Mouse (Mus musculus) forebrain, embryonic 14.5 days (tissue): ENCODE results near the gene Syngr3. TPM values are rescaled to one million over a fixed set of nuclear protein-coding genes. Genes with fewer than 3 reads are reported as not detected.

ENCODE experiments used
- ATAC-seq: fragments of 200-750 bp; cut with Nextera tagmentation; 2 replicates; pipeline ENCODE4 v1.8.0; 2017; ENCODE audit warnings: mild to moderate bottlenecking, moderate library complexity
- DNase-seq: peaks from one replicate; pipeline ENCODE4 v3.0.0-alpha.2; 2015; ENCODE audit warnings: low spot score
- H3K27ac ChIP-seq: fragments of 300-500 bp; sonication (generic); 2 replicates; pipeline ENCODE4 v1.5.1; 2014; ENCODE audit warnings: low read depth, mild to moderate bottlenecking, control low read depth, low read length, moderate library complexity
- H3K27me3 ChIP-seq: fragments of 300-500 bp; sonication (generic); replicated peaks from 2 replicates; pipeline ENCODE4 v1.6.1; 2014; ENCODE audit warnings: low read length, control low read depth, mixed read lengths; ENCODE audit not compliant: control insufficient read depth, insufficient read depth
- H3K36me3 ChIP-seq: fragments of 300-500 bp; sonication (generic); 2 replicates; pipeline ENCODE4 v1.6.1; 2014; ENCODE audit warnings: low read length, control low read depth; ENCODE audit not compliant: control insufficient read depth, insufficient read depth
- H3K4me1 ChIP-seq: fragments of 300-500 bp; sonication (generic); 2 replicates; pipeline ENCODE4 v1.6.1; 2014; ENCODE audit warnings: antibody characterized with exemption, low read length, control low read depth; ENCODE audit not compliant: control insufficient read depth, insufficient read depth
- H3K4me2 ChIP-seq: fragments of 300-500 bp; sonication (generic); 2 replicates; pipeline ENCODE4 v1.6.1; 2014; ENCODE audit warnings: mild to moderate bottlenecking, control low read depth, low read length
- H3K4me3 ChIP-seq: fragments of 300-500 bp; sonication (generic); 2 replicates; pipeline ENCODE4 v1.5.1; 2014; ENCODE audit warnings: low read depth, low read length, control low read depth
- H3K9ac ChIP-seq: fragments of 300-500 bp; sonication (generic); 2 replicates; pipeline ENCODE4 v1.6.1; 2014; ENCODE audit warnings: mild to moderate bottlenecking, low read length, control low read depth, moderate library complexity
- H3K9me3 ChIP-seq: fragments of 300-500 bp; sonication (generic); replicated peaks from 2 replicates; pipeline ENCODE4 v1.6.1; 2016; ENCODE audit warnings: low read length, control low read depth, mixed read lengths; ENCODE audit not compliant: control insufficient read depth
- WGBS: fragments of 180-500 bp; shearing (Covaris S2); extraction: QIAGEN DNeasy Blood & Tissue Kit; methylation state at CpG from one replicate; pipeline ENCODE4 v1.1.7; 2014; 5-methylcytosine and 5-hydroxymethylcytosine counted together
- polyA plus RNA-seq: library from polyadenylated mRNA; unstranded; fragments of >200 nt; fragmentation: Nextera tagmentation; extraction: Ambion mirVana; gene quantifications from 2 replicates; pipeline ENCODE4 v1.2.1, GENCODE M21; 2014

Gene Syngr3
- polyA plus RNA-seq = 105 and 136 TPM in 2 replicates

DNA sequence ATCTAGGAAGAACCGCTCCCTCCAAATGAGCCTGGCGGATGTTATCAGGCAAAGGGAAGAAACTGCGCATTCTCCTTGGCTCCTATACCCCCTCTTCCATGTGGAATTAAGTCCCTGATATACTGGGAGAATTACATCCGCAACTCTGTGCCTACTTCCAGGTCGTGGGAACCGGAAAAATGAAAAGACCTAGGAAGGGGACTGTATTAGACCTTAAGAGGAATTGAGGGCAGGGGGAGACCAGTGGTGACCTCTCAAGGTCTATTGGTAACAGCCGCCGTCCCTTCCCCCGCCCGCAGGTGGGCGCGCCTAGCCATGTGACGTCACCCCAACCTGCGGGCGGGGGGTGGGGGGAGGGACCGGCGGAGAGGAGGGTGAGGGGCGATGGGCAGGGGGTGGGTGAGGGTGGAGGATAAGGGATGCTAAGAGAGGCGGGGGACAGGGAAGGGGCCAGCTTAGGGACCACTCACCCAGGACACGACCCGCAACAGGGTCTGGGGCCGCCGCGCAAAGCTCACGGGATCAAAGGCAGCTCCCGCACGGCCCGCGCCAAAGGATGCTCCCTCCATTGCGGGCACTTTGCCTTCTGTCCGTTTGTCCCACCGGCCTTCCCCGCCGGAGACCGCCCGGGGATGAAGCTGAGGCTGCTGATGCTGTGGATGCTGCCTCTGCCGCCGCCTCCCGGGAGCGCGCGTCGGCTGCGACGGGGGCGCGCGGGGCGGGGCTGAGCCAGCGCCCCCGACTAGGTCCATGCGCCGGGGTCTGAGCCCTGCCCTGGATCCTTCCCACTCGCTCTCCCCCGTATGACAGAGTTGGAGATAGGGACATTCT is at the start of gene Syngr3:
TSS of gene Syngr3 (minus strand) at position 705 of the 831 bp plus-strand sequence.
- ATAC-seq (peak; percentile 68), DNase-seq (peak; percentile 51)
- peaks cover 19% of the 10 kb centered on the region for H3K27me3 ChIP-seq
- no peaks in the 10 kb centered on the region for H3K9me3 ChIP-seq
- peak within 1 kb of the TSS; percentile 77 for H3K4me3 ChIP-seq
- under 1% methylated on average over 35 of the region's 55 CpGs for WGBS
- H3K9ac ChIP-seq = peak within 1 kb of the TSS; percentile 94
- peak within 1 kb of the TSS; percentile 76 for H3K4me2 ChIP-seq
- peaks cover 7% of the 10 kb centered on the region; the same call in 1 of the 2 replicates for H3K36me3 ChIP-seq
- peaks cover 3% of the 10 kb centered on the region for H3K4me1 ChIP-seq
- H3K27ac ChIP-seq = peak within 1 kb of the TSS; percentile 77

DNA sequence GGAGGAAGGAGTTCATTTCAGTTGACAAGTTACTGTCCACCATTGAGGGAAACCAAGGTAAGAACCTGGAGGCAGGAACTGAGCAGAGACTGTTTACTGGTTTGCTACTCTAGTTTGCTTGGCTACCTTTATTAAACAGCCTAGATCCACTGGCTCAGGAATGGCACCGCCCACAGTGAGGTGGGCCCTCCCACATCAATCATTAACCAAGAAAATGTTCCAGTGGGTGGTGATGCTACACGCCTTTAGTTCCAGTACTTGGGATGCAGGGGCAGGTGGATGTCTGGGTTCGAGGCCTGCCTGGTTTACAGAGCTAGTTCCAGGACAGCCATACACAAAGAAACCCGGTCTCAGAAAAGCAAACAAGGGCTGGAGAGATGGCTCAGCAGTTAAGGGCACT is 48.5 kb upstream of the Syngr3 start:
- H3K4me3 ChIP-seq = no peak overlapping the region
- 84% methylated on average over 4 of the region's 4 CpGs for WGBS
- ATAC-seq = no peak
- no peak for DNase-seq
- H3K4me2 ChIP-seq = no peak overlapping the region
- H3K9me3 ChIP-seq = no peaks in the 10 kb centered on the region
- H3K4me1 ChIP-seq = peaks cover 8% of the 10 kb centered on the region
- H3K27ac ChIP-seq = no peak overlapping the region
- peaks cover 3% of the 10 kb centered on the region; the same call in 1 of the 2 replicates for H3K36me3 ChIP-seq
- no peak overlapping the region for H3K9ac ChIP-seq
- H3K27me3 ChIP-seq = no peaks in the 10 kb centered on the region

DNA sequence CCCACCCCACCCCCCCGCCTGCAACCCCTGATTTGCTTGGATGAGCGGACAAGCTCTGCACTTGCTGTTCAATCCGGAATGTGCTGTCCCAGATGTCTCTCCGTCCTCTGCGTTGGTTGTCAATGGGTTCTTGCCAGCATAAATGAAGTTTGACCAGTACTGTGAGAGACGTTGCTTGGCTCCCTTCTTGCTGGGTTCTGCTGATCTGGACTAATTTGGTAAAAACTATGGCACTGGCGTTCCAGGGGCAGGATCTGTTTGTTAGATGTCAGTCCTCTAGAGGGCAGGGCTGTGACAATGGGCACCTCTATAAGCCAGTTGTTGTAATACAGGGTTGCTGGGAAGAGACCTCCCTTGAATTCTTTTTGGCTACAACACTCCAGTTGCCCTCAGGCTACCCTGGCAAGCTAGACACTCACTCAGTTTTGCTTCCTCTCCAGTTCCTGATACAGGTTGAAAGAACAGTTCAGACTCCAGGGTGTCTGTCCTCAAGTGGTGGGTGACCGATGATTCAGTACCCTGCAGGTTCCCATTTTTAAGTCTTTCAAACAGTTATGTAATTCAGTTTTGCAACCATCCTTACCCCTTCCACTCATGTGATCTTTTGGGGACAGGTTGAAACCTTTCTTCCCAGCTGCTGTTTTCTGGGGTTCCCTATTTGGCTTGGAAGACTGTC is 47.5 kb upstream of the Syngr3 start:
- DNase-seq = no peak
- Histone ChIP-seq H3K27me3 (no peaks in the 10 kb centered on the region), H3K9ac (peak overlapping the region; percentile 65), H3K4me3 (peak overlapping the region; percentile 53), H3K36me3 (peaks cover 3% of the 10 kb centered on the region; the same call in 1 of the 2 replicates), H3K9me3 (no peaks in the 10 kb centered on the region), H3K4me1 (peaks cover 8% of the 10 kb centered on the region), H3K4me2 (peak overlapping the region; percentile 89), H3K27ac (no peak overlapping the region)
- WGBS = 31% methylated on average over 8 of the region's 8 CpGs
- no peak for ATAC-seq

DNA sequence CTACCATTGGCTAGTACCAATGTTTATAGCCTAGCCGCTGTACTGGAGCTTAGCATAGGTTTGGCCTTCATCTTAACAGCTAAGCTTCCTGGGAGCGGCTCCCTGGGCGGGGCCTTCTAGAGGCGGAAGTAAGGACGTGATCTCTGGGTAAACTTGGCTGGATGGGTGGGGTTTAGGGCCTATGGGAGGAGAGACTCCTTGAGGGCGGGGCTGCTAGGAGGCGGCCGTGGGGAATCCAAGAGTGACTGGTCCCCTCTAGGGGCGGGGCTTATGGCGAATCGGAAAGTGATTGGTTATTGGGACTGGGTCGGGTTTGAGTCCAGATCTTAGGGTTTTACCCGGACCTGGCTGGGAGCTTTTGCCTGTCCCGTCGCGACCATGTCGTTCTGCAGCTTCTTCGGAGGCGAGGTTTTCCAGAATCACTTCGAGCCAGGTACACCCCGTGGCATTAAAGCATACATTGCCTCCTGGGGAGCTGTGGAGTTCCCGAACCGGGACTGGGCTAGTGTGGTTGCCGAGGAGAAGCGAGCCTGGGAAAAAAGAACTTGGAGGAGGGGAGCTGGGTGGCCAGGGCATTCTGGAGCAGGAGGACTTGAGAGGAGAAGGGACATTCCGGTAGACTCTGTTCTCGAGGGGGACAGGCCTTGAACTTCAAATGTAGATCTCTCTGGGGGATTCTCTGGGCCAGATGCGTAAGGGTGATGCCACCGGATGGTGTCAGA is 46.7 kb upstream of the Syngr3 start, which contains the start of gene Msrb1:
TSS of gene Msrb1 (plus strand) at position 313 of the 722 bp plus-strand sequence.
- Histone ChIP-seq H3K27me3 (no peaks in the 10 kb centered on the region), H3K4me1 (peaks cover 8% of the 10 kb centered on the region), H3K4me2 (peak within 1 kb of the TSS; percentile 89), H3K4me3 (peak within 1 kb of the TSS; percentile 53), H3K9me3 (no peaks in the 10 kb centered on the region), H3K9ac (peak within 1 kb of the TSS; percentile 65), H3K36me3 (peaks cover 3% of the 10 kb centered on the region; the same call in 1 of the 2 replicates), H3K27ac (no peak within 1 kb of the TSS)
- ATAC-seq = peak; percentile 98
- DNase-seq = peak; percentile 99
- under 1% methylated on average over 29 of the region's 29 CpGs for WGBS

DNA sequence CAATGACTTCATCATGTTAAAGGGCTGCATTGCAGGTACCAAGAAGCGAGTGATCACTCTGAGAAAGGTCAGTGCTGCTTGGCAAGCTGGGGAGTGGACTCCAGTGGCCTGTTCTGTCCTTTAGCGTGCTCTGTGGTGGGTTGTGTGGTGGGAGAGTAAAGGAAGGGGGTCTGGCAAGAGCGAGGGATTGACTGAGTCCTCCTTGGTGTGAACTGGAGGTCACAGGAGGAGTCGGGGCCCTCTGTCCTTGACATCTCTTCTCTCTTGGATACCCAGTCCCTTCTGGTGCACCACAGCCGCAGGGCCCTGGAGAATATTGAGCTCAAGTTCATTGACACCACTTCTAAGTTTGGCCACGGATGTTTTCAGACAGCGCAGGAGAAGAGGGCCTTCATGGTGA is 45.7 kb upstream of the Syngr3 start:
- H3K27me3 ChIP-seq = no peaks in the 10 kb centered on the region
- H3K4me3 ChIP-seq = no peak overlapping the region
- no peak overlapping the region for H3K4me2 ChIP-seq
- H3K27ac ChIP-seq = no peak overlapping the region
- no peak for DNase-seq
- peaks cover 3% of the 10 kb centered on the region; the same call in 1 of the 2 replicates for H3K36me3 ChIP-seq
- peaks cover 8% of the 10 kb centered on the region for H3K4me1 ChIP-seq
- H3K9me3 ChIP-seq = no peaks in the 10 kb centered on the region
- no peak overlapping the region for H3K9ac ChIP-seq
- no peak for ATAC-seq
- WGBS = 84% methylated on average over 7 of the region's 7 CpGs

DNA sequence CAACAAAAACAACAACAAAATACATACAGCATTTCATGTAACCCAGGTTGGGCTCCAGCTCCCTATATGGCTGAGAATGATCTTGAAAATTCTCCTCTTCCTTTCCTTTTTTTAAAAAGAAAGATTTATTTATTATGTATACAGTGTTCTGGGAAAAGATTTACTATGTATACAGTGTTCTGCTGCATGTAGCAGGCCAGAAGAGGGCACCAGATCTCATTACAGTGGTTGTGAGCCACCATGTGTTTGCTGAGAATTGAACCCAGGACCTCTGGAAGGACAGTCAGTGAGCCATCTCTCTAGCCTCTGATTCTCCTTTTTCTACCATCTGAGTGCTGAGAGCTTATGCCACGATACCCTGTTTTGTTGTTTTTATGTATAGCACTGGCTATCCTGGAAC is 44.8 kb upstream of the Syngr3 start:
- 93% methylated on average over 1 of the region's 1 CpGs for WGBS
- Histone ChIP-seq H3K9me3 (no peaks in the 10 kb centered on the region), H3K4me3 (no peak overlapping the region), H3K9ac (no peak overlapping the region), H3K4me2 (no peak overlapping the region), H3K27me3 (no peaks in the 10 kb centered on the region), H3K36me3 (peaks cover 2% of the 10 kb centered on the region; the same call in 1 of the 2 replicates), H3K27ac (no peak overlapping the region), H3K4me1 (peaks cover 8% of the 10 kb centered on the region)
- ATAC-seq = no peak
- no peak for DNase-seq

DNA sequence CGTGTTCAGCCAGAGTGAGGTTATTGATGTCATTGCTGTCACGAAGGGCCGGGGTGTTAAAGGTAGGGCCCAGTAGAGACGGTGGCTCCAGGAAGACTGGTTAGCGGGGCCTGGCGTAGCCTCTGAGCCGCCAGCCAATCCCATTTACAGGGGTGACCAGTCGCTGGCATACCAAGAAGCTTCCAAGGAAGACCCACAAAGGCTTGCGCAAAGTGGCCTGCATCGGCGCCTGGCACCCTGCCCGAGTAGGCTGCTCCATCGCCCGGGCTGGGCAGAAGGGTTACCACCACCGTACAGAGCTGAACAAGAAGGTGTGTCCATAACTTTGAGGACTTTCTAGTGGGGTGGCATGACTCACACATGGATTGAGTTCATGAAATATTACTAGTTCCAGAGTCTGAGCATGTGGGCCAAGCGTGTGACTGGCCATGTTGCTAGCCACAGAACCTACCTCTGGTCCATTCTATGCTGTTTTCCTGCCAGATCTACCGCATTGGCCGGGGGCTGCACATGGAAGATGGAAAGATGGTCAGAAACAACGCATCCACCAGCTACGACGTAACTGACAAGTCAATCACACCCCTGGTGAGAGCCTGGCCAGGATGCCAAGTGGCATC is 43.8 kb upstream of the Syngr3 start:
- Histone ChIP-seq H3K27ac (no peak overlapping the region), H3K4me3 (no peak overlapping the region), H3K4me2 (no peak overlapping the region), H3K36me3 (no peaks in the 10 kb centered on the region), H3K9ac (no peak overlapping the region), H3K4me1 (peaks cover 8% of the 10 kb centered on the region), H3K9me3 (no peaks in the 10 kb centered on the region), H3K27me3 (no peaks in the 10 kb centered on the region)
- no peak for ATAC-seq
- 87% methylated on average over 21 of the region's 21 CpGs for WGBS
- no peak for DNase-seq

DNA sequence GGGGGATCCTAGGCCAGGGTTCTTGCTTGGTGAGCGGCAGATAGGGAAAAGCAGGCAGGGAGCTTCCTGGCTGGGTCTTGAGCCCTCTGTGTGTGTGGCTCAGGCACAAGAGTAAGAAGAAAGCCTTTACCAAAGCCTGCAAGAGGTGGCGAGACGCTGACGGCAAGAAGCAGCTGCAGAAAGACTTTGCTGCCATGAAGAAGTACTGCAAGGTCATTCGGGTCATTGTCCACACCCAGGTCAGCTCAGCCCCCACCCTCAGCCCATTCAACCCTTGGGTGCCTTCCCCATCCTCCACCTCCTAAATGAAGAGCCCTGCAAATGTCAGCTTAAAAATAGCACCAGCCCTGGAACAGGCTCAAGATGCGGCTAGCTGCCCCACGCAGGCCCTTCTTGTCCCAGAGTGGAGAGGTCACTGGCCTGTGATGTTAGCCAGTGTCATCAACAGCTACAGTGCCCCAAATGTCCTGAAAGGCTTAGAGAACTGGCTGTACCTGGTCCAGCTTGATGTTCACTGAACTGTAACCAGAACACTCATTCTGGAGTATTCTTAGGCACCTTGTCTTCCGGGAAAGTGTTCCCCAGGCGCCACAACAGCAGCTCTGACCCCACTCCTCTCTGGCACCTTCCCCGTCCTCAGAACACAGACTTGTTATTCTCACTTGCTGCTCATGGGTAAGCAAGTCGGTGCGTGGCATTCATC is 42.6 kb upstream of the Syngr3 start:
- no peaks in the 10 kb centered on the region for H3K27me3 ChIP-seq
- no peak overlapping the region for H3K27ac ChIP-seq
- 83% methylated on average over 12 of the region's 12 CpGs for whole genome bisulfite sequencing
- H3K4me1 ChIP-seq = peaks cover 7% of the 10 kb centered on the region
- no peak overlapping the region for H3K4me3 ChIP-seq
- no peaks in the 10 kb centered on the region for H3K9me3 ChIP-seq
- no peak overlapping the region for H3K9ac ChIP-seq
- H3K36me3 ChIP-seq = no peaks in the 10 kb centered on the region
- H3K4me2 ChIP-seq = no peak overlapping the region
- ATAC-seq = no peak
- no peak for DNase-seq
